Mouse (Mus musculus) neural tube, embryonic 12.5 days (tissue): ENCODE measurements around the gene Rgr. TPM values are rescaled to one million over a fixed set of nuclear protein-coding genes. Genes with fewer than 3 reads are reported as not detected.

Experiments used
- ATAC-seq: fragments of 200-750 bp; cut with Nextera tagmentation; 2 replicates; pipeline ENCODE4 v1.8.0; 2017; ENCODE audit warnings: low read depth, mild to moderate bottlenecking, moderate TSS enrichment, moderate library complexity; ENCODE audit not compliant: low FRiP score
- H3K27ac ChIP-seq: fragments of 300-500 bp; sonication (generic); 2 replicates; pipeline ENCODE4 v1.5.1; 2016
- H3K27me3 ChIP-seq: fragments of 300-500 bp; sonication (generic); replicated peaks from 2 replicates; pipeline ENCODE4 v1.6.1; 2016; ENCODE audit warnings: mild to moderate bottlenecking
- H3K36me3 ChIP-seq: fragments of 300-500 bp; sonication (generic); 2 replicates; pipeline ENCODE4 v1.6.1; 2016; ENCODE audit warnings: mild to moderate bottlenecking
- H3K4me1 ChIP-seq: fragments of 300-500 bp; sonication (generic); 2 replicates; pipeline ENCODE4 v1.6.1; 2016
- H3K4me2 ChIP-seq: fragments of 300-500 bp; sonication (generic); replicated peaks from 2 replicates; pipeline ENCODE4 v1.6.1; 2016; ENCODE audit warnings: mild to moderate bottlenecking
- H3K4me3 ChIP-seq: fragments of 300-500 bp; sonication (generic); 2 replicates; pipeline ENCODE4 v1.5.1; 2016
- H3K9ac ChIP-seq: fragments of 300-500 bp; sonication (generic); 2 replicates; pipeline ENCODE4 v1.6.1; 2016; ENCODE audit warnings: mild to moderate bottlenecking
- H3K9me3 ChIP-seq: fragments of 300-500 bp; sonication (generic); 2 replicates; pipeline ENCODE4 v1.6.1; 2016; ENCODE audit warnings: mild to moderate bottlenecking
- WGBS: fragments of 180-500 bp; shearing (Covaris S2); methylation state at CpG from one replicate; pipeline ENCODE4 v1.1.7; 2016; 5-methylcytosine and 5-hydroxymethylcytosine counted together
- polyA plus RNA-seq: library from polyadenylated mRNA; unstranded; fragments of >200 nt; fragmentation: Nextera tagmentation; extraction: Ambion mirVana; gene quantifications from 2 replicates; pipeline ENCODE4 v1.2.1, GENCODE M21; 2016

Rgr gene
- polyA plus RNA-seq, 1 experiment from 2014 or later, result not detected

DNA sequence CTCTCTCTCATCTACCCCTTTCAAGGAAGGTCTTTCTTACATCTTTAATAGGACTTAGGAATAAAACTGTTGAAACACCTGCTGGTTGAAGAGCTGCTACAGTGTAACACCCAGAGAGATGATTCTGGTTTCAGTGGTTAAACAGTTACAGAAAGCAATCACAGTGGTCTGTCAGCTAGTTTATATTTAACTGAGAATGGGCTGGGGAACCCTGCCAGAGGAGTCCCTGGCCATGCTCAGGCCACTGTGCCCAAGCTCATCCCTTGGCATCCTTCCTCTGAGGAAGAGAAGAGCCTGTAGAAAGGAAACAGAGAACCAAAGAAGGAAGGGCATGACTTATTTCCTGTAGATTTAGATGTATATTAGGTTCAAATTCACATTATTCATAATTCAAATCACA, 59.0 kb downstream of the Rgr start:
- no peaks in the 10 kb centered on the region for H3K27me3 ChIP-seq
- H3K9ac ChIP-seq, result no peak overlapping the region
- H3K4me1 ChIP-seq, result no peaks in the 10 kb centered on the region
- no peaks in the 10 kb centered on the region for H3K36me3 ChIP-seq
- ATAC-seq, result no peak
- H3K4me3 ChIP-seq, result no peak overlapping the region
- H3K9me3 ChIP-seq, result no peaks in the 10 kb centered on the region
- no peak overlapping the region for H3K27ac ChIP-seq
- H3K4me2 ChIP-seq, result no peak overlapping the region

DNA sequence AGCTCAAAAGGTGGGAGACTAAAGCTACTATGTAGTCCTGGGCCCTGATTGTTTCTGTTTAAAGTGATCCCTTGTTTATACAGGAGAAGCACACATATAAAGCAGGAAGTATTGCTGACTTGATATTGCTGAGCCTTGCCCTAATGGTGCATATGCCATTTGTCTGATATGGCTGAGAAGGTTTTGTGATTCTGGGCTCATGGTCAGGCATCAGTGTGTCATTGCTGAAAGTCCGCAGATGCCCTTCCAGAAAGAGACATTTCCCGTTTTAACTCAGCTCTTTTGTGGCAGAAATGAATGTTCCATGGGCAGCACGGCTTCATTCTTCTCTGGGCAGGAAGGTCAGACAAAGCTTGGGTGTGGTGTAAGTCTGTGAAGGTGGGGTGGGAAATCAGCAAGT, 63.1 kb downstream of the Rgr start:
- H3K4me2 ChIP-seq, result no peak overlapping the region
- no peaks in the 10 kb centered on the region for H3K27me3 ChIP-seq
- no peak overlapping the region for H3K9ac ChIP-seq
- H3K4me3 ChIP-seq, result no peak overlapping the region
- ATAC-seq, result no peak
- H3K27ac ChIP-seq, result no peak overlapping the region
- H3K9me3 ChIP-seq, result no peaks in the 10 kb centered on the region
- WGBS, result 90% methylated on average over 3 of the region's 3 CpGs
- no peaks in the 10 kb centered on the region for H3K36me3 ChIP-seq
- no peaks in the 10 kb centered on the region for H3K4me1 ChIP-seq

Other genes starting within 250 kb of the Rgr start
- 64.4 and 70.0 TPM in 2 replicates for gene Ccser2, start 80.2 kb downstream of the Rgr start, polyA plus RNA-seq
- not detected in 2 replicates for gene Lrit1, start 5.9 kb upstream of the Rgr start, polyA plus RNA-seq
- not detected in 2 replicates for gene Lrit2, start 19.0 kb upstream of the Rgr start, polyA plus RNA-seq
- 6.1 and 9.8 TPM in 2 replicates for gene Cdhr1, start 49.4 kb upstream of the Rgr start, polyA plus RNA-seq
- 0.48 TPM in 1 of 2 replicates, not detected in the other for gene 2610528A11Rik, start 65.1 kb upstream of the Rgr start, polyA plus RNA-seq
- gene Ghitm, start 86.3 kb upstream of the Rgr start, polyA plus RNA-seq, result 192 and 201 TPM in 2 replicates